Mouse (Mus musculus) B cell, adult 67 days (primary cell): ENCODE data around the gene Adap1. TPM values are rescaled to one million over a fixed set of nuclear protein-coding genes. Genes with fewer than 3 reads are reported as not detected.

Experiments used
- total RNA-seq, 2 experiments: library from RNA; stranded (reverse); gene quantifications; 4 replicates each; pipeline ENCODE4 v1.2.4; 2023

Gene Adap1
- total RNA-seq = 10 to 100 TPM; 20.8 to 30.1 TPM

GRCm38 (mm10) chr5:139325395-139325966, at the start of gene Adap1:
Gene Adap1 (minus strand): TSS chr5:139325622.

GRCm38 (mm10) chr5:139352317-139352716, 26.9 kb upstream of the Adap1 start, which contains the start of gene Cyp2w1:
Gene Cyp2w1 (plus strand): TSS chr5:139352617.

GRCm38 (mm10) chr5:139351134-139351533, 25.7 kb upstream of the Adap1 start, which contains the start of gene Cox19:
Gene Cox19 (minus strand): TSS chr5:139351418.

GRCm38 (mm10) chr5:139252081-139252909, 73.1 kb downstream of the Adap1 start, which contains the start of gene Get4:
Gene Get4 (plus strand): TSS chr5:139252324.

Other genes starting within 250 kb of the Adap1 start
- 1 to 10 TPM in 1 of 2 experiments, under 1 TPM in 1; 0.21 to 2.3 TPM for gene Prkar1b, start 175.6 kb downstream of the Adap1 start, total RNA-seq
- 10 to 100 TPM; 12.7 to 15.8 TPM for gene Dnaaf5, start 175.4 kb downstream of the Adap1 start, total RNA-seq
- gene Sun1, start 125.0 kb downstream of the Adap1 start, total RNA-seq = 10 to 100 TPM; 62.8 to 77.0 TPM
- gene Get4, start 73.3 kb downstream of the Adap1 start, total RNA-seq = 10 to 100 TPM; 36.3 to 45.1 TPM
- gene Cox19, start 25.8 kb upstream of the Adap1 start, total RNA-seq = 10 to 100 TPM; 21.0 to 30.5 TPM
- not detected for gene Cyp2w1, start 27.0 kb upstream of the Adap1 start, total RNA-seq
- 10 to 100 TPM; 21.7 to 24.3 TPM for gene Gpr146, start 52.1 kb upstream of the Adap1 start, total RNA-seq
- gene C130050O18Rik, start 79.7 kb upstream of the Adap1 start, total RNA-seq = 1 to 10 TPM in 1 of 2 experiments, under 1 TPM in 1; 0.24 to 1.5 TPM
- gene Gper1, start 97.5 kb upstream of the Adap1 start, total RNA-seq = not detected
- 1 to 10 TPM; 5.0 to 7.9 TPM for gene 3110082I17Rik, start 134.9 kb upstream of the Adap1 start, total RNA-seq
- gene Zfand2a, start 158.9 kb upstream of the Adap1 start, total RNA-seq = 10 to 100 TPM; 28.8 to 41.6 TPM
- gene Uncx, start 217.9 kb upstream of the Adap1 start, total RNA-seq = not detected